Mouse (Mus musculus) granulocyte monocyte progenitor cell, adult 5-6 weeks (primary cell): ENCODE measurements around the gene Olfr1245. TPM values are rescaled to one million over a fixed set of nuclear protein-coding genes. Genes with fewer than 3 reads are reported as not detected.
"Not testable (repeated sequence)": the region's sequence is repeated elsewhere in the genome, so short reads cannot be mapped to it uniquely, and the experiment has no call there.

ENCODE experiments used
- ATAC-seq: replicated peaks from 2 replicates; pipeline ENCODE4 v1.8.0; 2016; ENCODE audit warnings: mild to moderate bottlenecking, moderate TSS enrichment, inconsistent platforms; ENCODE audit not compliant: poor library complexity, severe bottlenecking
- total RNA-seq, 2 experiments: library from RNA; stranded (forward) in 1 of 2; stranded (reverse) in 1 of 2; fragments of 200-712, 200-1000 nt in 1 of 2; fragments of >200 nt in 1 of 2; fragmentation: Nextera tagmentation in 1 of 2; gene quantifications; 2 replicates each; pipeline ENCODE4 v1.2.3; 2014 to 2017

The Olfr1245 gene
- total RNA-seq (2014; fragmentation: Nextera tagmentation) = not detected in 2 replicates
- total RNA-seq (2017) = not detected in 2 replicates

GRCm38 (mm10) chr2:89578347-89578746 lies at the start of gene Olfr1245:
Olfr1245 (minus strand) TSS chr2:89578447.
- no peak for ATAC-seq

- not testable (repeated sequence) for ATAC-seq
Measured at GRCm38 (mm10) chr2:89618145-89618544, 39.9 kb upstream of the Olfr1245 start, which contains the start of gene Olfr1248. Olfr1248 (minus strand) TSS chr2:89618245.

- no peak for ATAC-seq
Measured at GRCm38 (mm10) chr2:89614030-89614429, 35.8 kb upstream of the Olfr1245 start, which contains the start of gene Olfr1247. Olfr1247 (minus strand) TSS chr2:89614130.

GRCm38 (mm10) chr2:89593057-89593456 lies 14.8 kb upstream of the Olfr1245 start, which contains the start of gene Olfr1246:
Olfr1246 (minus strand) TSS chr2:89593157.
- no peak for ATAC-seq

- ATAC-seq = not testable (repeated sequence)
Measured at GRCm38 (mm10) chr2:89562706-89563105, 15.5 kb downstream of the Olfr1245 start.

GRCm38 (mm10) chr2:89544516-89544915 lies 33.7 kb downstream of the Olfr1245 start:
- no peak for ATAC-seq

GRCm38 (mm10) chr2:89539923-89540322 lies 38.3 kb downstream of the Olfr1245 start:
- ATAC-seq = no peak

- no peak for ATAC-seq
Measured at GRCm38 (mm10) chr2:89531387-89531786, 46.9 kb downstream of the Olfr1245 start, which contains the start of gene Olfr1243. Olfr1243 (minus strand) TSS chr2:89531487.

Other genes with a start within 250 kb of the Olfr1245 start
- not detected in 2 replicates for gene Olfr1232, start 248.8 kb downstream of the Olfr1245 start, total RNA-seq (2014; fragmentation: Nextera tagmentation)
- not detected in 2 replicates for gene Olfr1232, start 248.8 kb downstream of the Olfr1245 start, total RNA-seq (2017)
- gene Olfr1233, start 236.0 kb downstream of the Olfr1245 start, total RNA-seq (2014; fragmentation: Nextera tagmentation) = not detected in 2 replicates
- not detected in 2 replicates for gene Olfr1233, start 236.0 kb downstream of the Olfr1245 start, total RNA-seq (2017)
- not detected in 2 replicates for gene Olfr1234, start 213.6 kb downstream of the Olfr1245 start, total RNA-seq (2014; fragmentation: Nextera tagmentation)
- gene Olfr1234, start 213.6 kb downstream of the Olfr1245 start, total RNA-seq (2017) = not detected in 2 replicates
- not detected in 2 replicates for gene Olfr1238, start 168.8 kb downstream of the Olfr1245 start, total RNA-seq (2014; fragmentation: Nextera tagmentation)
- gene Olfr1238, start 168.8 kb downstream of the Olfr1245 start, total RNA-seq (2017) = not detected in 2 replicates
- gene Olfr1239, start 158.0 kb downstream of the Olfr1245 start, total RNA-seq (2014; fragmentation: Nextera tagmentation) = not detected in 2 replicates
- gene Olfr1239, start 158.0 kb downstream of the Olfr1245 start, total RNA-seq (2017) = not detected in 2 replicates
- not detected in 2 replicates for gene Olfr1240, start 135.4 kb downstream of the Olfr1245 start, total RNA-seq (2014; fragmentation: Nextera tagmentation)
- not detected in 2 replicates for gene Olfr1240, start 135.4 kb downstream of the Olfr1245 start, total RNA-seq (2017)
- gene Olfr1241, start 91.3 kb downstream of the Olfr1245 start, total RNA-seq (2014; fragmentation: Nextera tagmentation) = not detected in 2 replicates
- gene Olfr1241, start 91.3 kb downstream of the Olfr1245 start, total RNA-seq (2017) = not detected in 2 replicates
- not detected in 2 replicates for gene Olfr1242, start 80.1 kb downstream of the Olfr1245 start, total RNA-seq (2014; fragmentation: Nextera tagmentation)
- not detected in 2 replicates for gene Olfr1242, start 80.1 kb downstream of the Olfr1245 start, total RNA-seq (2017)
- not detected in 2 replicates for gene Olfr1243, start 47.0 kb downstream of the Olfr1245 start, total RNA-seq (2014; fragmentation: Nextera tagmentation)
- not detected in 2 replicates for gene Olfr1243, start 47.0 kb downstream of the Olfr1245 start, total RNA-seq (2017)
- gene Olfr1246, start 14.7 kb upstream of the Olfr1245 start, total RNA-seq (2014; fragmentation: Nextera tagmentation) = not detected in 2 replicates
- gene Olfr1246, start 14.7 kb upstream of the Olfr1245 start, total RNA-seq (2017) = not detected in 2 replicates
- not detected in 2 replicates for gene Olfr1247, start 35.7 kb upstream of the Olfr1245 start, total RNA-seq (2014; fragmentation: Nextera tagmentation)
- not detected in 2 replicates for gene Olfr1247, start 35.7 kb upstream of the Olfr1245 start, total RNA-seq (2017)
- not detected in 2 replicates for gene Olfr1248, start 39.8 kb upstream of the Olfr1245 start, total RNA-seq (2014; fragmentation: Nextera tagmentation)
- not detected in 2 replicates for gene Olfr1248, start 39.8 kb upstream of the Olfr1245 start, total RNA-seq (2017)
- not detected in 2 replicates for gene Olfr1249, start 56.5 kb upstream of the Olfr1245 start, total RNA-seq (2014; fragmentation: Nextera tagmentation)
- not detected in 2 replicates for gene Olfr1249, start 56.5 kb upstream of the Olfr1245 start, total RNA-seq (2017)
- not detected in 2 replicates for gene Olfr1250, start 83.0 kb upstream of the Olfr1245 start, total RNA-seq (2014; fragmentation: Nextera tagmentation)
- gene Olfr1250, start 83.0 kb upstream of the Olfr1245 start, total RNA-seq (2017) = not detected in 2 replicates
- gene Olfr1251, start 93.5 kb upstream of the Olfr1245 start, total RNA-seq (2014; fragmentation: Nextera tagmentation) = not detected in 2 replicates
- gene Olfr1251, start 93.5 kb upstream of the Olfr1245 start, total RNA-seq (2017) = not detected in 2 replicates
- gene Olfr1252, start 146.6 kb upstream of the Olfr1245 start, total RNA-seq (2014; fragmentation: Nextera tagmentation) = not detected in 2 replicates
- gene Olfr1252, start 146.6 kb upstream of the Olfr1245 start, total RNA-seq (2017) = not detected in 2 replicates
- gene Olfr1253, start 178.6 kb upstream of the Olfr1245 start, total RNA-seq (2014; fragmentation: Nextera tagmentation) = not detected in 2 replicates
- gene Olfr1253, start 178.6 kb upstream of the Olfr1245 start, total RNA-seq (2017) = not detected in 2 replicates
- gene Olfr1254, start 215.2 kb upstream of the Olfr1245 start, total RNA-seq (2014; fragmentation: Nextera tagmentation) = not detected in 2 replicates
- gene Olfr1254, start 215.2 kb upstream of the Olfr1245 start, total RNA-seq (2017) = not detected in 2 replicates
- not detected in 2 replicates for gene Olfr1255, start 233.6 kb upstream of the Olfr1245 start, total RNA-seq (2014; fragmentation: Nextera tagmentation)
- gene Olfr1255, start 233.6 kb upstream of the Olfr1245 start, total RNA-seq (2017) = not detected in 2 replicates